Mouse (Mus musculus) kidney, adult 2 months (tissue): ENCODE measurements at regions not wholly inside any gene's neighbourhood (a gene's known extent, or its start where the extent isn't known, plus 50 kb on each side); places are given as distances from the start of the nearest gene placed in this dataset.
A peak's percentile ranks its signal among the peaks of the same experiment; 100 is the strongest.

Source experiments
- DNase-seq: peaks from one replicate; pipeline ENCODE4 v3.0.0; 2021
- H3K27ac ChIP-seq: fragments of 200-500 bp; 2 replicates; pipeline ENCODE4 v1.5.1; 2012; ENCODE audit warnings: low read depth, low read length, control low read depth, inconsistent platforms; ENCODE audit not compliant: insufficient read depth
- H3K27me3 ChIP-seq: fragments of 200-500 bp; replicated peaks from 2 replicates; pipeline ENCODE4 v1.6.1; 2012; ENCODE audit warnings: mild to moderate bottlenecking, moderate library complexity, low read length, inconsistent platforms; ENCODE audit not compliant: control insufficient read depth, insufficient read depth
- H3K36me3 ChIP-seq: fragments of 200-500 bp; 2 replicates; pipeline ENCODE4 v1.6.1; 2012; ENCODE audit warnings: mild to moderate bottlenecking, moderate library complexity, low read length, inconsistent platforms; ENCODE audit not compliant: control insufficient read depth, insufficient read depth
- H3K4me1 ChIP-seq: fragments of 200-500 bp; 2 replicates; pipeline ENCODE4 v1.6.1; 2011; ENCODE audit warnings: low read length; ENCODE audit not compliant: control insufficient read depth, insufficient read depth
- H3K4me3 ChIP-seq: fragments of 200-500 bp; 2 replicates; pipeline ENCODE4 v1.5.1; 2011; ENCODE audit warnings: mild to moderate bottlenecking, low read depth, low read length, control low read depth; ENCODE audit not compliant: insufficient read depth
- CTCF ChIP-seq: fragments of 200-500 bp; conservative IDR thresholded peaks from 2 replicates; pipeline ENCODE4 v1.5.1; 2011; ENCODE audit warnings: low read depth, mild to moderate bottlenecking, control low read depth, low read length, moderate library complexity, mixed read lengths; ENCODE audit not compliant: insufficient read depth, insufficient read length
- POLR2A ChIP-seq: fragments of 200-500 bp; IDR thresholded peaks from one replicate; pipeline ENCODE4 v1.6.1; 2011; ENCODE audit warnings: low read depth, low read length, control low read depth
- WGBS: fragments of 180-500 bp; shearing (Covaris S2); methylation state at CpG from one replicate; pipeline ENCODE4 v1.1.7; 2018; 5-methylcytosine and 5-hydroxymethylcytosine counted together

GRCm38 (mm10) chr6:76825953-76826352 is 328.4 kb upstream of the Gm9008 start:
- no peaks in the 10 kb centered on the region for H3K4me1 ChIP-seq
- no peaks in the 10 kb centered on the region for H3K27me3 ChIP-seq
- H3K4me3 ChIP-seq: no peak overlapping the region
- no peaks in the 10 kb centered on the region for H3K36me3 ChIP-seq
- TF ChIP-seq POLR2A: no peak
- TF ChIP-seq CTCF: no peak
- H3K27ac ChIP-seq: no peak overlapping the region
- WGBS: 74% methylated on average over 5 of the region's 5 CpGs
- no peak for DNase-seq

- no peaks in the 10 kb centered on the region for H3K27me3 ChIP-seq
- no peaks in the 10 kb centered on the region for H3K4me1 ChIP-seq
- WGBS: 37% methylated on average over 1 of the region's 1 CpGs
- no peak overlapping the region for H3K27ac ChIP-seq
- no peak overlapping the region for H3K4me3 ChIP-seq
- no peak for TF ChIP-seq CTCF
- no peak for TF ChIP-seq POLR2A
- DNase-seq: no peak
- H3K36me3 ChIP-seq: no peaks in the 10 kb centered on the region
Measured at GRCm38 (mm10) chr6:76802969-76803368, 305.4 kb upstream of the Gm9008 start.

GRCm38 (mm10) chr6:76780168-76780567 is 282.6 kb upstream of the Gm9008 start:
- Histone ChIP-seq H3K27me3 (no peaks in the 10 kb centered on the region), H3K4me3 (no peak overlapping the region), H3K27ac (no peak overlapping the region), H3K36me3 (no peaks in the 10 kb centered on the region), H3K4me1 (no peaks in the 10 kb centered on the region)
- TF ChIP-seq POLR2A: no peak
- no peak for TF ChIP-seq CTCF
- 89% methylated on average over 3 of the region's 3 CpGs for WGBS
- DNase-seq: no peak

GRCm38 (mm10) chr6:76778201-76778600 is 280.6 kb upstream of the Gm9008 start:
- WGBS: 86% methylated on average over 1 of the region's 1 CpGs

GRCm38 (mm10) chr6:76777080-76777479 is 279.5 kb upstream of the Gm9008 start:
- DNase-seq: no peak
- Histone ChIP-seq H3K4me3 (no peak overlapping the region), H3K27ac (no peak overlapping the region), H3K36me3 (no peaks in the 10 kb centered on the region), H3K27me3 (no peaks in the 10 kb centered on the region), H3K4me1 (no peaks in the 10 kb centered on the region)
- whole genome bisulfite sequencing: 96% methylated on average over 1 of the region's 1 CpGs
- TF ChIP-seq POLR2A (no peak), CTCF (no peak)

More at GRCm38 (mm10) chr6:76778201-76778600, 280.6 kb upstream of the Gm9008 start:
- H3K36me3 ChIP-seq: no peaks in the 10 kb centered on the region
- H3K27ac ChIP-seq: no peak overlapping the region
- DNase-seq: no peak
- no peaks in the 10 kb centered on the region for H3K27me3 ChIP-seq
- no peaks in the 10 kb centered on the region for H3K4me1 ChIP-seq
- H3K4me3 ChIP-seq: no peak overlapping the region
- no peak for TF ChIP-seq CTCF
- TF ChIP-seq POLR2A: no peak

- no peak for DNase-seq
- TF ChIP-seq CTCF (no peak), POLR2A (no peak)
- no peak overlapping the region for H3K4me3 ChIP-seq
- no peak overlapping the region for H3K27ac ChIP-seq
- WGBS: 89% methylated on average over 7 of the region's 7 CpGs
- no peaks in the 10 kb centered on the region for H3K4me1 ChIP-seq
- H3K27me3 ChIP-seq: no peaks in the 10 kb centered on the region
- no peaks in the 10 kb centered on the region for H3K36me3 ChIP-seq
Measured at GRCm38 (mm10) chr6:76763852-76764251, 266.3 kb upstream of the Gm9008 start.

GRCm38 (mm10) chr6:76754867-76755266 is 257.3 kb upstream of the Gm9008 start:
- TF ChIP-seq CTCF: no peak
- DNase-seq: peak; percentile 2
- Histone ChIP-seq H3K27ac (no peak overlapping the region), H3K27me3 (no peaks in the 10 kb centered on the region), H3K4me1 (no peaks in the 10 kb centered on the region), H3K4me3 (no peak overlapping the region), H3K36me3 (no peaks in the 10 kb centered on the region)
- 56% methylated on average over 3 of the region's 3 CpGs for WGBS
